Mouse (Mus musculus) cortical plate, adult 2 months (tissue): Measurements from ENCODE around the gene Card19. TPM values are rescaled to one million over a fixed set of nuclear protein-coding genes. Genes with fewer than 3 reads are reported as not detected.
A peak's percentile ranks its signal among the peaks of the same experiment; 100 is the strongest.

Experiments
- H3K27ac ChIP-seq: fragments of 200-500 bp; 2 replicates; pipeline ENCODE4 v1.5.1; 2012; ENCODE audit warnings: low read length, control low read depth, inconsistent platforms; ENCODE audit not compliant: insufficient read depth
- H3K4me1 ChIP-seq: fragments of 200-500 bp; 2 replicates; pipeline ENCODE4 v1.6.1; 2011; ENCODE audit warnings: low read length; ENCODE audit not compliant: control insufficient read depth, insufficient read depth
- H3K4me3 ChIP-seq: fragments of 200-500 bp; 2 replicates; pipeline ENCODE4 v1.5.1; 2011; ENCODE audit warnings: mild to moderate bottlenecking, low read length, control low read depth; ENCODE audit not compliant: insufficient read depth
- CTCF ChIP-seq: fragments of 200-500 bp; IDR thresholded peaks from 2 replicates; pipeline ENCODE4 v1.5.1; 2011; ENCODE audit warnings: mild to moderate bottlenecking, control low read depth, low read length; ENCODE audit not compliant: insufficient read depth; ENCODE audit errors: extremely low read depth
- POLR2A ChIP-seq: fragments of 200-500 bp; IDR thresholded peaks from 2 replicates; pipeline ENCODE4 v1.6.1; 2011; ENCODE audit warnings: mild to moderate bottlenecking, low read length, control low read depth; ENCODE audit not compliant: insufficient read depth; ENCODE audit errors: extremely low read depth
- polyA plus RNA-seq: library from polyadenylated mRNA; depleted of rRNA; stranded (reverse); fragments of >200 nt; gene quantifications from 2 replicates; pipeline ENCODE4 v1.2.3, GENCODE M21; 2012

Gene Card19
- polyA plus RNA-seq, 1 experiment = 36.5 TPM

DNA sequence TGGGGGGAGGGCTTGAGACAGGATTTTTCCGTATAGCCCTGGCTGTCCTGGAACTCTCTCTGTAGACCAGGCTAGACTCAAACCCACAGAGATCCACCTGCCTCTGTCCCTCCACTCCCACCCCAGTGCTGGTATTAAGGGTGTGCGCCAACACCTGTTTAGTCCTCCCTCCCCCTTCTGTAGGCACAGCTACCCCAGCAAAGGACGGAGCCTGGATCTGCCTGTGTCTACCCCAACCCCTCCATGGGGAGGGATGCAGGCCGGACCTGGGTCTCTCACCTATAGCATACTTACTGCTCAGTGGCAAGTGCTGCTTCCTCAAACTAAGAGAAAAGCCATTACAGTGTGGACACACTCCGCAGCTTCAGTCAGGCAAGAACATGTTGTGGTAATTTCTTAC is 35.6 kb downstream of the Card19 start:
- no peak for TF ChIP-seq POLR2A
- no peak for TF ChIP-seq CTCF
- Histone ChIP-seq H3K27ac (no peak overlapping the region), H3K4me1 (peaks cover 4% of the 10 kb centered on the region), H3K4me3 (no peak overlapping the region)

DNA sequence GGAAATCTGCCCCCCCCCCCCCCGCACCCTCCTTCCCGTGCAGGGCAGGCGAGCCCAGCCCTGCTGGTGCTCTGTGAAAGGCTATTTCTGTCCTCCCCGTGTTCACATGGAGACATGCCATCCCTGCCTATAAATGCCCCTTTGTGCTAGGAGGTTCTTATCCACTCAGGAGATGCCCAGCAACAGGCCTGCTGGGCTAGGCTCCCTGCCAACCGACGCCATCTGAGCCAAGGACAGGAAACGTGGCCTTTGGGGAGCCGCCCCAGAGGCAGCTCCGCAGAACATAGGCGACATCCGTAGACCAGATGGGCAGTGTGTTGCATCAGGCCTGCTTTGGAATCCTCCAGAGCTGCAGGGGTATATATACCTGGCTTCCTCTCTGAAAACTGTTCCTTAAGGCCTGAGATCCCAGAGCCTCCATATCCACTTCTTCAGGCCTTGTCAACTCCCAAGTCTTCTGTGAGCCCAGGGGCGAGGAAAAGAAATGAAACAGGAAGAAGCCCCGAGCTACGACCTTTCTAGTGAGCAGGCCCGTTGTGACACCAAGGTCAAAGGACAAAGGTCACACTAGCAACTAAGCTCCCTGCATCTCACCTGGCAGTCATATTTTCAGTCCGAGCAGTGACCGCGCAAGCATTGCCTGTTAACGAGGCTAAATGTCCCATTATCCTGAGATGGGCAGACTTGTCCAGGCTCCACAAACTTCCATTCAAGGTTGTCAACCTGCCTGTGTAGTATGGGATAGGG is 36.8 kb downstream of the Card19 start:
- H3K4me1 ChIP-seq = peaks cover 4% of the 10 kb centered on the region
- TF ChIP-seq POLR2A = no peak
- no peak for TF ChIP-seq CTCF
- H3K27ac ChIP-seq = no peak overlapping the region
- no peak overlapping the region for H3K4me3 ChIP-seq

DNA sequence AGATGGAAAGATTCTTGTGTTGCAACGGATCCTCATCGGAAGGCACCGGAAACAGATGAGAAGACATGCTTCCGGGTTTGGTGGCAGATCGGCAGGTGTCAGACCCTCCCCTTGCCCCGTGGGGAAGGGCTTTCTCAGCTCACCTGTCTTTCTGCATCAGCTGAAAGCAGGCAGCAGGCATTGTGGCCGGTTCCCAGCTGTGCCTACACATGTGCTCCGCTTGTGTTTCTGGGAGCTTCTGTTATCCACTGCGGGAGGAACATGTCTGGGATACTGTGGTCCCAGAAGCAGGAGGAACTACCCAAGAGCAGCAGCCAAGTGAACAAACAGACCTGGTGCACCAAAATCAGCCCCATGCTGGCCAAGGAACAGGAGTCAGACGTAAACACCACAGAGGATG is 40.3 kb downstream of the Card19 start:
- no peak overlapping the region for H3K4me3 ChIP-seq

DNA sequence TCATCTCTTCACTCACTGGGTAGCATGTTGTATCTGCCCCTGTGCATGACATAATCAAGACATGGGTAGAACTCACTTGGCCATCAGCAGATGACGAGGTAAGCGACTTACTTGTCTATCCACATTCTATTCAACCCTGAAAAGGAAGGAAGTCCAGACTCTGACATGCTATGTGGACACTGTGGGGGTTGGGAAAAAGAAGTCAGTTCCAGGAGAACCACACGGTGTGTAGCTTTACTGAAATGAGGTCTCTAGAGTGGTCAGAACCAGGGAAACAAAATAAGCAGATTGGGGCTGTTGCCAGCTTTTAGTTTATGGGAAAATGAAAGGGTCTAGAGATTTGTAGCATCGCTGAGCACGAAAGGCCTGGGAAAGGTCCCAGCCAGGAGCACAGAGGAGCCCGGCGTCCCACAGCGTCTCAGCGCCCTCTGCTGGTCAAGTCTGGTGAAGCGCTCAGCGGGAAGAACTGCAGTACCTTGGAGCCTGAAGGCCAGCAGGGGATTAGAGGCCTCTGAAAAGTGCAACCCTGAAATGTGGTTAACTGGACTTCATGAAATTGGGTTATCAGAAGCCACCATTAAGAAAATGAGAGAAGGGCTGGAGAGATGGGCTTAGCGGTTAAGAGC is 42.8 kb downstream of the Card19 start:
- peaks cover 5% of the 10 kb centered on the region; the same call in 1 of the 2 replicates for H3K4me1 ChIP-seq
- H3K27ac ChIP-seq = no peak overlapping the region
- H3K4me3 ChIP-seq = no peak overlapping the region
- TF ChIP-seq POLR2A (no peak), CTCF (peak; percentile 86)

More for the DNA sequence above, 40.3 kb downstream of the Card19 start:
- Histone ChIP-seq H3K4me1 (peaks cover 8% of the 10 kb centered on the region; the same call in 1 of the 2 replicates), H3K27ac (no peak overlapping the region)
- no peak for TF ChIP-seq CTCF
- no peak for TF ChIP-seq POLR2A

DNA sequence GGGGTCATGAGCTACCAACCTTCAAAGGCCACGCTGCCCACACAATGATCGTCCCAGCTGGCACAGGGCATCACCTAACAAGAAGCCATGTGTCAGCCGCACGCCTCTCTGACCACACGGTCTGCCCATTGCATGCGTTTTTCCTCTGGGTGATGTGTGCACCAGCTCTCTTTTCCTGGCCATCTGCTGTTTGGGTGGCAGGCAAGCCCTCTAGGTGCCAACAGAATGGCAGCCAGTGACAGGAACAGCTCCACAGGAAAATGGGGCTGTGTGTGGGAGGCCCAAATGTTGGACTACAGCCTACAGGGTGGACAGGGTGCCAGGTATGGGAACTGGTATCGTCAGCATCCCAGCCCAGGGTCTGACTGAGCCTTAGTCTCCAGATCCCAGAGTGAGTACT is 43.5 kb downstream of the Card19 start:
- TF ChIP-seq CTCF (no peak), POLR2A (no peak)
- peaks cover 5% of the 10 kb centered on the region; the same call in 1 of the 2 replicates for H3K4me1 ChIP-seq
- no peak overlapping the region for H3K4me3 ChIP-seq
- H3K27ac ChIP-seq = no peak overlapping the region

DNA sequence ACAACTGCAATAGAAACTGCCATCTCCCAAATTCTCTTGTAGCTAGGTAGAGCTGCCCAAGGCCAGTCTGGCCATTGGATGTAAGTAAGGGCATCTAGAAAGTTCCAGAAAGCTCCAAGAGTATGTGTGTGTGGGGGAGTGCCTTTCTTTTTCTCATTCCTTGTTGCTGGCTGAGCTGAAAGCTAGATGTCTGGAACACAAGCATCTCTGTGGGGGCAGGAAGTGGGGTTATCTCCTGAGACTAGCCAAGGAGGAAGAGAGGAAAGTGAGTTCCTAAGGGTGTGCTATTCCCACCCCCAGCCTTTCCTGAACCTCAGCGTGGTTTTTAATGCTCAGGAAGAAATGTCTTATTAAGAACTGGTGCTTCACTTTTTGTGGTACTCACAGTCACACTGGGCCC is 44.1 kb downstream of the Card19 start:
- H3K27ac ChIP-seq = no peak overlapping the region
- TF ChIP-seq POLR2A = no peak
- peaks cover 5% of the 10 kb centered on the region; the same call in 1 of the 2 replicates for H3K4me1 ChIP-seq

DNA sequence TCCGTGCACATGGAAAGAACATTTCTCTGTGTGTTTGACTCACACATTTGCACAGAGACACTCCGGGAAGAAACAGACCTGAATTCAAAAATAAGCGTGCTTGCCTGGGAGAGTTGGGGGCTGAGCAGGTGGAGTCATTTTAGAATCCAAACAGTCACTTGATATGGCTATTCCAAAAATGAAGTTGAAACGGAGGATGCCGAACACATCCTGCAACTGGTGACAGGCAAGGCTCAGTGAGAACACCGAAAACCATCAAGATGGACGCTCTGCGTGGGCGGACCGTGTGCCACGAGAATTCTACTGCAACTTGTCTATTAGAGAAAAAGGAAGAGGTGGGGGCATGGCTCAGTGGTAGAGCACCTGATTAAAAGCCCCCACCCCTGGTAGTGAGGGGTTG is 45.2 kb downstream of the Card19 start:
- no peak overlapping the region for H3K4me3 ChIP-seq
- H3K4me1 ChIP-seq = peaks cover 5% of the 10 kb centered on the region; the same call in 1 of the 2 replicates
- TF ChIP-seq POLR2A = no peak
- no peak for TF ChIP-seq CTCF
- no peak overlapping the region for H3K27ac ChIP-seq

More for the DNA sequence above, 44.1 kb downstream of the Card19 start:
- no peak overlapping the region for H3K4me3 ChIP-seq

DNA sequence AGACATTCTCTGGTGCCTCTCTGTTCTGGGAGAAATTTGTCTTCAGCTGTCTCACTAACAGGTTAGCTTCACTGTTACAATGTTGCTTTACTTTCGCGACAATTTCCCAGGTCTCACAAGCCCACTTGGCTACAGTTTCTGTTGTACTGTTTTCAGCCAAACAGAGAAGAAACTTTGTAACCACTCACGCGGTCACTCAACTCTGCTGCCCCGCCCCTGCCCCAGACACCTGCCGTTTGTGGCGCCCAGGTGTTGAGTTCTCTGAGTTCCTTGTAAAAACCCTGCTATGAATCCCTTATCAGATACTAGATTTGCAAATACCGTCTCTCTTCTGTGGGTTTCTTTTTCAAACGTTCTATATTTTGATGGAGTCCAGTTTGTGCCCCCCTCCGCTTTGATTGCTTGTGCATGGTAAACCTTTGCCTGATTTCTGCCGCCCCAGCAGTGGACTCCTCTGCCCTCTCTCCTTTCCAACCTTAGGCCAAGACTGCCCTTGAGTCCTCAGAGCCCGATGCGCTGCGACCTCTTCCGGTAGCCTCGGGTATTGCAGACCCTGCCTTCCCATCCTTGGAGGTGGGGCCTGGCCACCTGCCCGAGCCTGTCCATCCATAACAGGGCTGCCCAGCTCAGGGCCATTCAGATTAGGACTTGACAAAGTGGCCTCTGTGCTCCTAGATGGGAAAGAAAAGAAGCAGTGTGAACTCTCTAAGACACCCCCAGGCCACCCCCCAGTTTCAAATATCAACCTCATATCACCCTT is 46.2 kb downstream of the Card19 start:
- no peak overlapping the region for H3K27ac ChIP-seq
- H3K4me3 ChIP-seq = no peak overlapping the region
- peaks cover 5% of the 10 kb centered on the region; the same call in 1 of the 2 replicates for H3K4me1 ChIP-seq
- TF ChIP-seq POLR2A = no peak
- peak; percentile 81 for TF ChIP-seq CTCF

DNA sequence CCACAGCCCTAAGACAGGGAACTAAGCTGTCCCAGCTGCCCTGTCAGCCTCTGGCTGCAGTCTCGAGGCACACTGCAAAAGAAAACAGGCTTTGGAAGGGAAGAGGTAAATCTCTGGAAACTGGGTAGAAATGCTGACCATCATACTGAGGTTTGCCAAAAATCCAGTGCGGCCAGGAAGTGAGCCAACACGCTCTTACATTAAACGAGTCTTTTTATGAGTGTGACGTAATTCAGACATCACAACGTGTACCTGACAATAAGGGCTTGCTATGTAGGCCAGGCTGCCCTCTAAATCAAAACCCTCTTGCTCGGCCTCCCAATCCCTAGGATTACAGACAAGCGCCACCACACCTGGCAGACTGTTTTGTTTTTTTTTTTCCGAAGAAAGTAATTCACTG is 48.8 kb downstream of the Card19 start:
- TF ChIP-seq POLR2A (no peak), CTCF (no peak)
- Histone ChIP-seq H3K4me1 (0 out of 2 replicates have a peak, but pooled peaks cover 3% of the 10 kb centered on the region), H3K27ac (no peak overlapping the region), H3K4me3 (no peak overlapping the region)

DNA sequence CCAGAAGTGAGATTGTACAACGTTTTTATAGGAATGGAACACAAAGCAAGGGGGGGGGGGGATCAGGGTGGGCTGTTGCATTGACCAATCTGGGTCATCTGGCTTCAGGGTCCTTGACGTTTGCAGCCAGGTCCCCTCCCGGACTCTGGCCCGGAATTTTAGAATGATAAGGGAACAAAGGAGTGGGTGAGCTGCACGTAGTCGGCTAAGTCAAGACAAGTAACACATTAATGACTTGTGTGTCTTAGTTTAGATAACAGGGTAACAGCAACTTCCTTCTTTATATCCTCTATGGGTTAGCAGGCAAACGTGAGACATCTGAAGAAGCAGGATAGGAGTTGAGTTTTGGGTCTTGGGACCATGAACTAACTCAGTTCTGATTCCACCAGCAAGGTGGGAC is 52.2 kb downstream of the Card19 start:
- no peak for TF ChIP-seq POLR2A
- TF ChIP-seq CTCF = no peak
- Histone ChIP-seq H3K4me3 (no peak overlapping the region), H3K4me1 (no peaks in the 10 kb centered on the region), H3K27ac (no peak overlapping the region)

DNA sequence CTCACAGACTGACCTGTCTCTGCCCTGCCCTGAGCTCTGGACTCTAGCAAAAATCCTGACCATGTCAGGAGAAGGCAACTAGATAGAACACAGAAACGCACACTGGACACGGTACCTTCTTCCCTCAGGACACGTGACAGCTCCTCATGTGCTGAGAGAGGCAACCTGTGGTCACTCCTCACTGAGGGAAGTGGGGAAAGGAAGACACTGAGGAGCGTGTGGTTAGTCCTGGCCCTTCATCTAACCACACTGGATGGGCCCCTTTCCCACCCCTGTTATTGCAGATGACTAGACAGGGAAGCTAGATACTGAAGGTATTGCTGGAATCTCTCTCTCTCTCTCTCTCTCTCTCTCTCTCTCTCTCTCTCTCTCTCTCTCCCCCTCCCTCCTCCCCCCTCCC is 53.1 kb downstream of the Card19 start:
- no peak overlapping the region for H3K27ac ChIP-seq
- H3K4me1 ChIP-seq = no peaks in the 10 kb centered on the region
- H3K4me3 ChIP-seq = no peak overlapping the region
- TF ChIP-seq CTCF = no peak
- TF ChIP-seq POLR2A = no peak
